Mouse (Mus musculus): ENCODE data around the gene Git1. TPM values are rescaled to one million over a fixed set of nuclear protein-coding genes. Genes with fewer than 3 reads are reported as not detected.
A peak's percentile ranks its signal among the peaks of the same experiment; 100 is the strongest.

The Git1 gene
- polyA plus RNA-seq, 1 experiment: 119 TPM

GRCm38 (mm10) chr11:77476895-77477294, 16.5 kb upstream of the Git1 start:
- H3K27me3 ChIP-seq (ENCODE audit: control insufficient read depth, insufficient read depth, low read length): no peaks in the 10 kb centered on the region
- H3K4me1 ChIP-seq (ENCODE audit: control insufficient read depth, insufficient read depth, insufficient read length, low read length): peaks cover 13% of the 10 kb centered on the region
- 34% methylated on average over 6 of the region's 6 CpGs for WGBS
- TF ChIP-seq POLR2A (IDR thresholded peaks at IDR 0.05; ENCODE audit: low read depth, low read length): no peak
- no peak for TF ChIP-seq CTCF (IDR thresholded peaks at IDR 0.05; ENCODE audit: extremely low read depth, insufficient read length, insufficient replicate concordance, low read depth, low read length)
- no peak overlapping the region for H3K27ac ChIP-seq (ENCODE audit: insufficient read depth, low read depth, low read length)
- no peaks in the 10 kb centered on the region for H3K36me3 ChIP-seq (ENCODE audit: control insufficient read depth, insufficient read depth, low read length)
- H3K4me3 ChIP-seq (ENCODE audit: low read depth, low read length): peak overlapping the region; percentile 10; the same call in 1 of the 2 replicates

- Histone ChIP-seq H3K36me3 (ENCODE audit: control insufficient read depth, insufficient read depth, low read length) (no peaks in the 10 kb centered on the region), H3K4me1 (ENCODE audit: control insufficient read depth, insufficient read depth, insufficient read length, low read length) (no peaks in the 10 kb centered on the region), H3K4me3 (ENCODE audit: low read depth, low read length) (no peak overlapping the region), H3K27ac (ENCODE audit: insufficient read depth, low read depth, low read length) (no peak overlapping the region), H3K27me3 (ENCODE audit: control insufficient read depth, insufficient read depth, low read length) (no peaks in the 10 kb centered on the region)
- no peak for TF ChIP-seq CTCF (IDR thresholded peaks at IDR 0.05; ENCODE audit: extremely low read depth, insufficient read length, insufficient replicate concordance, low read depth, low read length)
- TF ChIP-seq POLR2A (IDR thresholded peaks at IDR 0.05; ENCODE audit: low read depth, low read length): no peak
- 53% methylated on average over 3 of the region's 3 CpGs for WGBS
These were observed 10.3 kb upstream of the Git1 start for GRCm38 (mm10) chr11:77483043-77483442.

- Histone ChIP-seq H3K4me1 (ENCODE audit: control insufficient read depth, insufficient read depth, insufficient read length, low read length) (no peaks in the 10 kb centered on the region), H3K27me3 (ENCODE audit: control insufficient read depth, insufficient read depth, low read length) (no peaks in the 10 kb centered on the region), H3K36me3 (ENCODE audit: control insufficient read depth, insufficient read depth, low read length) (no peaks in the 10 kb centered on the region), H3K27ac (ENCODE audit: insufficient read depth, low read depth, low read length) (no peak overlapping the region), H3K4me3 (ENCODE audit: low read depth, low read length) (no peak overlapping the region)
- TF ChIP-seq POLR2A (IDR thresholded peaks at IDR 0.05; ENCODE audit: low read depth, low read length): no peak
- TF ChIP-seq CTCF (IDR thresholded peaks at IDR 0.05; ENCODE audit: extremely low read depth, insufficient read length, insufficient replicate concordance, low read depth, low read length): no peak
- WGBS: 41% methylated on average over 11 of the region's 11 CpGs
These were observed 9.7 kb upstream of the Git1 start for GRCm38 (mm10) chr11:77483510-77484255.

GRCm38 (mm10) chr11:77485229-77485628, 8.1 kb upstream of the Git1 start:
- TF ChIP-seq CTCF (IDR thresholded peaks at IDR 0.05; ENCODE audit: extremely low read depth, insufficient read length, insufficient replicate concordance, low read depth, low read length) (no peak), POLR2A (IDR thresholded peaks at IDR 0.05; ENCODE audit: low read depth, low read length) (no peak)
- Histone ChIP-seq H3K4me3 (ENCODE audit: low read depth, low read length) (no peak overlapping the region), H3K27me3 (ENCODE audit: control insufficient read depth, insufficient read depth, low read length) (no peaks in the 10 kb centered on the region), H3K27ac (ENCODE audit: insufficient read depth, low read depth, low read length) (no peak overlapping the region), H3K36me3 (ENCODE audit: control insufficient read depth, insufficient read depth, low read length) (no peaks in the 10 kb centered on the region), H3K4me1 (ENCODE audit: control insufficient read depth, insufficient read depth, insufficient read length, low read length) (peaks cover 6% of the 10 kb centered on the region)
- 78% methylated on average over 6 of the region's 6 CpGs for WGBS

GRCm38 (mm10) chr11:77486798-77487197, 6.6 kb upstream of the Git1 start:
- no peak overlapping the region for H3K4me3 ChIP-seq (ENCODE audit: low read depth, low read length)
- H3K27ac ChIP-seq (ENCODE audit: insufficient read depth, low read depth, low read length): no peak overlapping the region
- no peaks in the 10 kb centered on the region for H3K27me3 ChIP-seq (ENCODE audit: control insufficient read depth, insufficient read depth, low read length)
- H3K36me3 ChIP-seq (ENCODE audit: control insufficient read depth, insufficient read depth, low read length): no peaks in the 10 kb centered on the region
- WGBS: 62% methylated on average over 5 of the region's 5 CpGs
- peaks cover 11% of the 10 kb centered on the region for H3K4me1 ChIP-seq (ENCODE audit: control insufficient read depth, insufficient read depth, insufficient read length, low read length)
- no peak for TF ChIP-seq CTCF (IDR thresholded peaks at IDR 0.05; ENCODE audit: extremely low read depth, insufficient read length, insufficient replicate concordance, low read depth, low read length)
- no peak for TF ChIP-seq POLR2A (IDR thresholded peaks at IDR 0.05; ENCODE audit: low read depth, low read length)

- peaks cover 13% of the 10 kb centered on the region for H3K4me1 ChIP-seq (ENCODE audit: control insufficient read depth, insufficient read depth, insufficient read length, low read length)
- H3K4me3 ChIP-seq (ENCODE audit: low read depth, low read length): peak overlapping the region; percentile 63
- H3K36me3 ChIP-seq (ENCODE audit: control insufficient read depth, insufficient read depth, low read length): no peaks in the 10 kb centered on the region
- no peak overlapping the region for H3K27ac ChIP-seq (ENCODE audit: insufficient read depth, low read depth, low read length)
- no peaks in the 10 kb centered on the region for H3K27me3 ChIP-seq (ENCODE audit: control insufficient read depth, insufficient read depth, low read length)
- WGBS: 5% methylated on average over 55 of the region's 55 CpGs
- TF ChIP-seq CTCF (IDR thresholded peaks at IDR 0.05; ENCODE audit: extremely low read depth, insufficient read length, insufficient replicate concordance, low read depth, low read length): no peak
These were observed 4.4 kb upstream of the Git1 start for GRCm38 (mm10) chr11:77488771-77489581.

GRCm38 (mm10) chr11:77489591-77490235, 3.6 kb upstream of the Git1 start, which contains the start of gene Ankrd13b:
Gene Ankrd13b (minus strand): TSS chr11:77489678.
- 1% methylated on average over 65 of the region's 87 CpGs for WGBS
- peaks cover 14% of the 10 kb centered on the region for H3K4me1 ChIP-seq (ENCODE audit: control insufficient read depth, insufficient read depth, insufficient read length, low read length)
- H3K4me3 ChIP-seq (ENCODE audit: low read depth, low read length): peak within 1 kb of the TSS; percentile 63
- H3K27me3 ChIP-seq (ENCODE audit: control insufficient read depth, insufficient read depth, low read length): no peaks in the 10 kb centered on the region
- no peak within 1 kb of the TSS for H3K27ac ChIP-seq (ENCODE audit: insufficient read depth, low read depth, low read length)
- TF ChIP-seq POLR2A (IDR thresholded peaks at IDR 0.05; ENCODE audit: low read depth, low read length) (no peak), CTCF (IDR thresholded peaks at IDR 0.05; ENCODE audit: extremely low read depth, insufficient read length, insufficient replicate concordance, low read depth, low read length) (no peak)
- H3K36me3 ChIP-seq (ENCODE audit: control insufficient read depth, insufficient read depth, low read length): no peaks in the 10 kb centered on the region

Measured in small intestine, adult 2 months (tissue).